Mouse (Mus musculus) stomach, postnatal 0 days (tissue): ENCODE data around the gene Plin4.

Experiments
- CTCF ChIP-seq: IDR thresholded peaks from 2 replicates; pipeline ENCODE4 v1.5.1; 2016; ENCODE audit warnings: antibody characterized with exemption, low read depth, mild to moderate bottlenecking, moderate library complexity
- EP300 ChIP-seq: optimal IDR thresholded peaks from 2 replicates; pipeline ENCODE3; 2016; ENCODE audit warnings: antibody characterized with exemption

DNA sequence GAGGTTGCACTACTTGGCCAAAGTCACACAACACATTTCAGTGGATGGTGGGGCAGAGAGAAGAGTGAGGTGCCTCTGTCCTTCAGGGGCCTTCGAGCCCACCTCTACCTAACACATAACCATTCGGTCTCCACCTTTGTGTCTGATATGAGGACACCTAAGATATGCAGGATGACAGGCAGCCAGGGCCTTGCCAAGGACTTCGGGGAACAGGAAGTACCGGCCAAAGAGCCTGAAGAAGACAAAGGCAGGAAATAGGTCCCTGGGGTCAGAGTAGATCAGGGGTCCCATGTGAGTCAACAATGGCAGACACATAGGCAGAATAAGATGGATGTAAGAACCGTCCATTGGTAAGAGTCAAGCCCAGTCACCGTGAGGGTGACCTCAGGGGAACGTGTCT, 27.0 kb upstream of the Plin4 start:
- TF ChIP-seq EP300 (no peak), CTCF (no peak)
